Mouse (Mus musculus) G1E (cell line): ENCODE data around the gene Cox4i1. TPM values are rescaled to one million over a fixed set of nuclear protein-coding genes. Genes with fewer than 3 reads are reported as not detected.

Experiments used
- ATAC-seq: 2 replicates; pipeline ENCODE4 v1.8.0; 2016; ENCODE audit warnings: mild to moderate bottlenecking; ENCODE audit not compliant: insufficient number of reproducible peaks, poor library complexity, low FRiP score, severe bottlenecking; ENCODE audit errors: extremely low read depth
- DNase-seq: peaks from one replicate; pipeline ENCODE4 v3.0.0; 2012; ENCODE audit warnings: low spot score
- H3K27me3 ChIP-seq: 2 replicates; pipeline ENCODE4 v1.6.1; 2012; ENCODE audit warnings: mild to moderate bottlenecking, low read length, inconsistent platforms; ENCODE audit not compliant: insufficient read depth
- H3K36me3 ChIP-seq: replicated peaks from 2 replicates; pipeline ENCODE3; 2012; ENCODE audit warnings: mild to moderate bottlenecking, inconsistent platforms
- H3K4me1 ChIP-seq: 2 replicates; pipeline ENCODE4 v1.6.1; 2012; ENCODE audit warnings: low read depth, low read length, inconsistent platforms, mixed read lengths; ENCODE audit not compliant: insufficient read depth
- H3K4me3 ChIP-seq: 2 replicates; pipeline ENCODE4 v1.5.1; 2012; ENCODE audit warnings: low read depth, mild to moderate bottlenecking, inconsistent platforms, low read length, moderate library complexity, mixed read lengths
- H3K9me3 ChIP-seq: replicated peaks from 2 replicates; pipeline ENCODE4 v1.6.1; 2012; ENCODE audit warnings: inconsistent platforms
- CTCF ChIP-seq: IDR thresholded peaks from 2 replicates; pipeline ENCODE4 v1.5.1; 2012; ENCODE audit warnings: low read depth, low read length, inconsistent platforms, mixed read lengths
- GATA1 ChIP-seq: IDR thresholded peaks from 2 replicates; pipeline ENCODE4 v1.6.1; 2012; ENCODE audit warnings: borderline replicate concordance, low read length, inconsistent platforms, mixed read lengths
- GATA2 ChIP-seq: IDR thresholded peaks from 2 replicates; pipeline ENCODE4 v1.6.1; 2012; ENCODE audit warnings: low read depth, low read length, inconsistent platforms, borderline replicate concordance
- POLR2AphosphoS5 ChIP-seq: IDR thresholded peaks from 2 replicates; pipeline ENCODE4 v1.6.1; 2012; ENCODE audit warnings: low read depth, low read length, inconsistent platforms; ENCODE audit not compliant: insufficient replicate concordance
- TAL1 ChIP-seq: conservative IDR thresholded peaks from 2 replicates; pipeline ENCODE4 v1.6.1; 2012; ENCODE audit warnings: low read depth, low read length, inconsistent platforms, mixed read lengths
- polyA plus RNA-seq: library from polyadenylated mRNA; stranded (reverse); fragments of >175 nt; gene quantifications from 2 replicates; pipeline ENCODE4 v1.2.3, GENCODE M21; 2012
- total RNA-seq, 2 experiments: library from RNA; stranded (forward) in 1 of 2; stranded (reverse) in 1 of 2; fragments of 200-1000 nt in 1 of 2; fragments of >200 nt in 1 of 2; fragmentation: Nextera tagmentation in 1 of 2; gene quantifications; 2 replicates each; pipeline ENCODE4 v1.2.3; 2014 to 2017

Gene Cox4i1
- total RNA-seq (2014; fragmentation: Nextera tagmentation) = 248 and 277 TPM in 2 replicates
- total RNA-seq (2017) = 542 and 638 TPM in 2 replicates
- polyA plus RNA-seq = 180 and 328 TPM in 2 replicates

DNA sequence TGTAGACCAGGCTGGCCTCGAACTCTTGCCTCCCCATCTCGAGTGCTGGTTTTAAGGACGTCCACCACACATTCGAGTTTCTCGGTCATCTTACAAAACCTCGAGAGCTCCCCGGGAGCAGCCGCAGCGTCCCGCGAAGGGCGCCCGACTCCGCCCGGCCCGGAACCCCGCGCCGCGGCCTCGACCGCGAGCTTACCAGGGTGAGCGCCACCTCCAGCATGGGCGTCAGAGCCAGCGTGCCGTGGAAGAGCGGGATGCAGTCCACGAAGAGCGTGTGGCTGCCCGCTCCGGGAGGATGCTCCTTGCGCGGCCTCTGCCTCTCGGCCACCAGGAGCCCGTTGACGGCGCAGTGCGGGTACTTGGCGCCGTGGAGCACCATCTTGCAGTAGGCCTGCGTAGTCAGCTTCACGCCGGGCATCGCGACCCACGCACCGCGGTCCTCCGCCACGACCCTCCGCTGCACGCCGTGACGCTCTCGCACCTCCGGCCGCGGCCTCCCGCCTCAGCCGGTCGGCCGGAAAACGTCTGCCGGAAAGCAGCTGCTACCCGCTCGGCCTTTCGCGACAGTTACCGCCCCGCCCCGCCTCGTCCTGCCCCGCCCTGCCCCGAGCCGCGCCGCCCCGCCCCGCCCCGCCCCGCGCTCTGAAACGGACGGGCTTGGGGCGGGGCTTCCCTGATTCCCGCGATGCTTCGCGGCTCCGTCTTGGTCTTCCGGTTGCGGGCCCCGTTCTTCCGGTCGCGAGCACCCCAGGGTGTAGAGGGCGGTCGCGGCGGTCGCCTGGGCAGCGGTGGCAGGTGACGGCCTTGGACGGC, at the start of gene Cox4i1, which contains the start of gene Gm27021:
TSS of gene Cox4i1 (plus strand) at position 662 of the 813 bp plus-strand sequence.
TSS of gene Gm27021 (minus strand) at position 519 of the 813 bp plus-strand sequence.
- TF ChIP-seq POLR2AphosphoS5 (no peak), GATA1 (no peak), GATA2 (no peak), TAL1 (no peak), CTCF (no peak)
- Histone ChIP-seq H3K36me3 (peaks cover 73% of the 10 kb centered on the region), H3K4me3 (peak within 1 kb of the TSS; percentile 100), H3K9me3 (no peaks in the 10 kb centered on the region), H3K27me3 (no peaks in the 10 kb centered on the region), H3K4me1 (peaks cover 70% of the 10 kb centered on the region)
- ATAC-seq (peak; percentile 71), DNase-seq (peak; percentile 94)

DNA sequence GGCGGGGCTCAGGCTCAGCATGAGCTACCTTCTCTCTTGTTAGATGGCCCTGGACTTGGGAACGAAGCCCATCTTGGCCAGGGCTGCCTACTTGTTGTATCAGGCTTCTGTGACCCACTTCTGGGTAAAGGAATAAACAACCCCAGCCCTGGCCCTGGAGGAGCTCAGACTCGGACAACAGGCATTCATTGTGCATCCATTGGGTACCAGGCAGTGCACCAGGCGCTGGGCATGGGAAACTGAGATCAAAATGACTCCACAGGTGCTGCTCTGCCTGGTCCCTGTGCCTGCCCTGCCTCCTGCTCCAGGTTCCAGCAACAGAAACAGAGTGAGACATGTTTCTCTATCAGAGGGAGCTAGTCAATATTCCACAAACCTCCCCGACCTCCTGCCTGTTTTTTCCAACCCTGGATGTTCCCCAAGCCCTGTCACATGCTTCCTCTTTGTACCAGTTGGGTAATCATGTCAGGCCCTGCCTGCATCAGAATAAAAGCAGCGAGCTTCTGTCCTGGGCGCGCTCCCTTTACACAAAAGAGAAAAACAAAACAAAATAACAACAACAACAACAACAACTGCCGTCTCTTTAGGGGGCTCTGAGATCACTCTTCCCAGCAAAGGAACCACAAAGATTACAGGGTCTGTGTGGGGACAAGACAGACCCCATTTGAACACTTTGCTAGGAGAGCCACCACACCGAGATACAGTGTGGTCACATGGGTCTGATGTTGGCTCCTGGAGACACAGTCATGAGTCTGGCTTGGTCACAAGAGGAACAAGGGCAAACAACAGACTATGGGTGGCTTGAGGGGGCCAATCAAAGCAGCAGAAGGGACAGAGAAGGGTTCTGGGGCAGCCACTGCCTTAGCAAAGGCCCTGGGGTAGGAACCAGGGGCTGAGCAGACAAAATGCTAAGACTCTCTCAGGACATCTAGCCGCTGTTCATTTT, 48.5 kb upstream of the Cox4i1 start:
- no peaks in the 10 kb centered on the region for H3K36me3 ChIP-seq
- ATAC-seq (no peak), DNase-seq (no peak)
- peaks cover 28% of the 10 kb centered on the region for H3K27me3 ChIP-seq
- no peak overlapping the region for H3K4me3 ChIP-seq
- TF ChIP-seq CTCF (no peak), POLR2AphosphoS5 (no peak), GATA2 (no peak), TAL1 (no peak), GATA1 (no peak)
- no peaks in the 10 kb centered on the region for H3K9me3 ChIP-seq
- peaks cover 17% of the 10 kb centered on the region for H3K4me1 ChIP-seq

DNA sequence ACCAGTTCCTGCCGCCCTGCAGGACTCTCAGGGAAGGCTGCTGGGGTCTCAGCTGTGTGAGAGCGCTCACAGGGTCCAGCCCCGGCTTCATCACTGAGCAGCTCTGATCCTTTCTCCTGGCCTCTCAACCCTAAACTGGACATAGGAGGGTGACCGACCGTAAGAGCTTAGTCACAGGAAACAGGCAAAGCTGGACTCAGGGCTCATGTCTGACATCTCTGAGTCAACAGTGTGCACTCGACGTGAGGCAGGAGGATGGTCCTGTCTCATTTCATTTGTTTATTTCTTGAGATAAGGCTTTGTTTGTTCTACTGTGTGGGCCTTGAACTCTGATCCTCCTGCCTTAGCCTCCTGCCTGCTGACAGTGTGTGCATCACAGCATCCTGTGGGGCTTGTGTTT, 47.6 kb upstream of the Cox4i1 start:
- H3K4me3 ChIP-seq = no peak overlapping the region
- DNase-seq (no peak), ATAC-seq (no peak)

DNA sequence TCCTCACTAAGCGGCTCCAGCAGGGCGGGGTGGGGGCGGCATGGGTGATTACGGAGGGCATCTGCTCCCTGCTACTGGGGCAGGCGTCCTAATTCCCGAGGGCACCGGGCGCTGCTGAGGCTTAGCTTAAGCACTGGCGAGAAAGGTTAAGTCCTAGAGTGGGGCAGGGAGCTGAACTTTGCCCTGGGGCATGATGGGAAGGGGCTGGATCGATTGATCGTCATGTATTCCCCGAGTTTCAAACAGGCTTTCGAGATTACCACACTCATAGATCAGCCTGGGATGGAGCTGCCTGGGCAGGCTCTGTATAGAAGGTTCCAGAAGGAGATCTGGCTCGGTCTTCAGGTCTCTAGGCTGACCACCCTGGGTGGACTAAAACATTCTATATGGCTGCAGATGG, 45.9 kb upstream of the Cox4i1 start:
- DNase-seq = no peak
- Histone ChIP-seq H3K27me3 (peaks cover 15% of the 10 kb centered on the region), H3K4me3 (no peak overlapping the region), H3K9me3 (0 out of 2 replicates have a peak, but pooled peaks cover 3% of the 10 kb centered on the region), H3K36me3 (no peaks in the 10 kb centered on the region), H3K4me1 (0 out of 2 replicates have a peak, but pooled peaks cover 2% of the 10 kb centered on the region)
- TF ChIP-seq TAL1 = no peak
- TF ChIP-seq GATA2 = no peak
- TF ChIP-seq GATA1 = no peak
- TF ChIP-seq CTCF = no peak
- no peak for TF ChIP-seq POLR2AphosphoS5
- ATAC-seq = no peak

More for the DNA sequence above, 47.6 kb upstream of the Cox4i1 start:
- Histone ChIP-seq H3K27me3 (peaks cover 27% of the 10 kb centered on the region), H3K9me3 (0 out of 2 replicates have a peak, but pooled peaks cover 2% of the 10 kb centered on the region), H3K36me3 (no peaks in the 10 kb centered on the region), H3K4me1 (peaks cover 17% of the 10 kb centered on the region)
- TF ChIP-seq POLR2AphosphoS5 (no peak), GATA1 (no peak), TAL1 (no peak), CTCF (no peak), GATA2 (no peak)

DNA sequence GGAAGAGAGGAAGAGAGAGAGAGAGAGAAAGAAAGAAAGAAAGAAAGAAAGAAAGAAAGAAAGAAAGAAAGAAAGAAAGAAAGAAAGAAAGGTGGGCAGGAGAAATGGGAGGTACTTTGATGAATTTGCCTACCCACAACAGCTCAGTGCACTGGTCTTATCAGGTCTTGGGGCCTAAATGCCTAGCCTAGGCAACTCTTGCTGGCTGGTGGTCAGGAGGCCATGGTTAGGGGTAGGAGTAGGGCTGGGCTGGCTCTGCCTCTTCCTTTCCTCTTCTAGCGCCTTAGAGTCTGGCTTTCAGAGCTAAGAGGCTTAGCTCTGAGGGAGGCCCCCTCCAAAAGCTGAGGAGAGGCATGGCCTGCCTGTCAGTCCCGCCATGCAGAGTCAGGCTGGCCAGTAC, 44.4 kb upstream of the Cox4i1 start:
- Histone ChIP-seq H3K27me3 (peaks cover 19% of the 10 kb centered on the region), H3K9me3 (0 out of 2 replicates have a peak, but pooled peaks cover 3% of the 10 kb centered on the region), H3K36me3 (no peaks in the 10 kb centered on the region), H3K4me3 (no peak overlapping the region), H3K4me1 (0 out of 2 replicates have a peak, but pooled peaks cover 2% of the 10 kb centered on the region)
- DNase-seq = no peak
- no peak for ATAC-seq
- TF ChIP-seq CTCF = no peak
- no peak for TF ChIP-seq GATA2
- TF ChIP-seq TAL1 = no peak
- TF ChIP-seq POLR2AphosphoS5 = no peak
- TF ChIP-seq GATA1 = no peak

DNA sequence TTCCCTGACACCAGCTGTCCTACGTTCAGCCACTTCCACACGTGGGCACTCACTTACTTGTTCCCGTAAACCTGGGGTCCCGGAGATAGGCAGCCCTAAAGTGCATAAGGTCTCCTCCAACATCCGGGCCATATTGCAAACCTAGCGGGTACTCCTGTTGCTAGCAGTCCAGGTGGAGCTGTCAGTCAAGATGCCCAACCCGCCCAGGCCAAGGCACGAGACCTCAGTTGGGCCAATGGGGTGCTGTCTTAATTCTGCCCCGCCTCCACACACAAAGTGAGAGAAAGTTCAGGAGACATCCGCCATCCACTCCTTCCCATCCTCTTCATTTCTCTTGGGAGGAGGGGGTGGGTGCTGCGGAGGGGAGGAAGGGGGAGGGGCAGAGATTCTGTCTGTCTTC, 41.6 kb upstream of the Cox4i1 start:
- H3K4me1 ChIP-seq = no peaks in the 10 kb centered on the region
- TF ChIP-seq TAL1 (no peak), GATA1 (no peak), CTCF (no peak), GATA2 (no peak), POLR2AphosphoS5 (no peak)
- H3K27me3 ChIP-seq = peaks cover 16% of the 10 kb centered on the region
- H3K4me3 ChIP-seq = no peak overlapping the region
- H3K9me3 ChIP-seq = 0 out of 2 replicates have a peak, but pooled peaks cover 3% of the 10 kb centered on the region
- ATAC-seq (no peak), DNase-seq (no peak)
- no peaks in the 10 kb centered on the region for H3K36me3 ChIP-seq
